8 mouse cellular contexts compared by ENCODE assay signal in the genomic region with DNA sequence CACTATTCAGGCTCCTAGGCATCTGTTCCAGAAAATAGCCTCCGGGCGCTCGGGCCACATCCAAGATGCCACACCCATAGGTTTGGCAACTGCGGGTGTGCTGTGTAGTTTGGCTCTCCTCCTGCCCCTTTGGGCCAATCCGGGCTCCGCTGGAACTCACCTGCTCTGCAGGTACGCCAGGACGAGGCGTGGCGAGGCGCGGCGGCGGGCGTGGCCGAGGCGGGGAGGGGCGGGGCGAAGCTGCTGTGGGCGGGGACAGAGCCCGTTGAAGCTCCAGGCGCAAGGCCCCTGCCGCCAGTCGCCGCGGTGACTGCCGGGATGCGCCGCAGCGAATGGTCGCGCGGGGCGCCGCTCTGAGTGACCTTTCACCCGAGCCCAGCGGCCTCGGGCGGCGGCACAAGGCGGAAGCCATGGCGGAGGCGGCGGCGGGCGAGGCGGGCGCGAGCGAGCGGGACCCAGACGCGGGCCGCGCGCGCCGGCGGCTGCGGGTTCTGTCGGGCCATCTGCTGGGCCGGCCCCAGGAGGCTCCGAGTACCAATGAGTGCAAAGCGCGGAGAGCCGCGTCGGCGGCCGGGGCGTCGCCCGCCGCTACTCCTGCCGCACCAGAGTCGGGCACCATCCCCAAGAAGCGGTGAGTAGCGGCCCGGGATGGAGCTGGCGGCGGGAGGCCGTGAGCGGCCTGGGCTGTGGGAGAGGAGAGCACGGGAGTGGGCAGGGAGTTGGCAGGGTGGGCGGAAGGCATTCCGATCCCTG. TPM values are rescaled to one million over a fixed set of nuclear protein-coding genes. Genes with fewer than 3 reads are reported as not detected.
DNase-seq lines count a peak whose midpoint lies in the region; ATAC-seq lines count a peak whose summit lies in the region.

A gene (plus strand): TSS at position 297 of the 753 bp plus-strand sequence.

- H3K4me2 ChIP-seq in heart, embryonic 16.5 days (ENCODE audit: low read depth, low read length), result peak within 1 kb of the TSS; percentile 93
- peak within 1 kb of the TSS; percentile 87 for H3K4me2 ChIP-seq in liver, embryonic 15.5 days
- H3K4me2 ChIP-seq in neural tube, embryonic 12.5 days (replicated peaks), result peak within 1 kb of the TSS; percentile 69

- H3K9me3 ChIP-seq in forebrain, embryonic 10.5 days, result no peaks in the 10 kb centered on the region
- no peaks in the 10 kb centered on the region for H3K9me3 ChIP-seq in heart, embryonic 16.5 days (replicated peaks; ENCODE audit: control insufficient read depth, low read length)
- H3K9me3 ChIP-seq in liver, embryonic 15.5 days (replicated peaks), result no peaks in the 10 kb centered on the region
- H3K9me3 ChIP-seq in neural tube, embryonic 12.5 days, result no peaks in the 10 kb centered on the region

- H3K4me1 ChIP-seq in forebrain, embryonic 10.5 days, result peaks cover 29% of the 10 kb centered on the region
- H3K4me1 ChIP-seq in heart, embryonic 16.5 days (ENCODE audit: control insufficient read depth, insufficient read depth, low read length), result peaks cover 17% of the 10 kb centered on the region
- peaks cover 32% of the 10 kb centered on the region for H3K4me1 ChIP-seq in liver, embryonic 15.5 days (replicated peaks)
- peaks cover 15% of the 10 kb centered on the region for H3K4me1 ChIP-seq in neural tube, embryonic 12.5 days

- H3K9ac ChIP-seq in heart, embryonic 16.5 days (ENCODE audit: low read length), result peak within 1 kb of the TSS; percentile 95
- peak within 1 kb of the TSS; percentile 71 for H3K9ac ChIP-seq in liver, embryonic 15.5 days
- peak within 1 kb of the TSS; percentile 85 for H3K9ac ChIP-seq in neural tube, embryonic 12.5 days

- H3K27me3 ChIP-seq in forebrain, embryonic 10.5 days (ENCODE audit: poor library complexity, severe bottlenecking), result no peaks in the 10 kb centered on the region
- H3K27me3 ChIP-seq in heart, embryonic 16.5 days (ENCODE audit: control insufficient read depth, insufficient read depth, low read length), result no peaks in the 10 kb centered on the region
- no peaks in the 10 kb centered on the region for H3K27me3 ChIP-seq in liver, embryonic 15.5 days
- no peaks in the 10 kb centered on the region for H3K27me3 ChIP-seq in neural tube, embryonic 12.5 days (replicated peaks)

- H3K4me3 ChIP-seq in forebrain, embryonic 10.5 days, result peak within 1 kb of the TSS; percentile 66
- peak within 1 kb of the TSS; percentile 95 for H3K4me3 ChIP-seq in heart, embryonic 16.5 days (ENCODE audit: low read length)
- peak within 1 kb of the TSS; percentile 69 for H3K4me3 ChIP-seq in liver, embryonic 15.5 days (replicated peaks)
- H3K4me3 ChIP-seq in neural tube, embryonic 12.5 days, result peak within 1 kb of the TSS; percentile 75

- ATAC-seq in CD4-positive, CD25-positive, alpha-beta regulatory T cell, adult 4 months, result peak; percentile 85
- peak; percentile 93 for ATAC-seq in heart, embryonic 16.5 days (replicated peaks; ENCODE audit: extremely low read depth, insufficient read depth, low FRiP score)
- ATAC-seq in liver, embryonic 15.5 days (ENCODE audit: insufficient read depth), result peak; percentile 93
- peak; percentile 94 for ATAC-seq in neural tube, embryonic 12.5 days (ENCODE audit: low FRiP score, low read depth)

- peak; percentile 81 for DNase-seq in c-Kit-negative CD71-positive TER-119-positive erythroid progenitor cells, embryonic 14.5 days (ENCODE audit: low read depth, low spot score)
- peak; percentile 89 for DNase-seq in forebrain, embryonic 10.5 days (ENCODE audit: extremely low spot score, low spot score)
- peak; percentile 86 to 93 for DNase-seq in kidney, postnatal 36 days
- peak; percentile 65 for DNase-seq in telencephalon, adult 2 months (ENCODE audit: low read depth, low spot score)

- peak within 1 kb of the TSS; percentile 94 for H3K27ac ChIP-seq in forebrain, embryonic 10.5 days
- H3K27ac ChIP-seq in heart, embryonic 16.5 days (ENCODE audit: low read length), result peak within 1 kb of the TSS; percentile 84
- peak within 1 kb of the TSS; percentile 75 for H3K27ac ChIP-seq in liver, embryonic 15.5 days (replicated peaks)
- H3K27ac ChIP-seq in neural tube, embryonic 12.5 days, result peak within 1 kb of the TSS; percentile 70

- under 1% methylated on average over 77 of the region's 86 CpGs for WGBS in forebrain, embryonic 10.5 days
- WGBS in heart, embryonic 16.5 days, result under 1% methylated on average over 74 of the region's 86 CpGs
- WGBS in liver, embryonic 15.5 days (ENCODE audit: insufficient replicate concordance), result under 1% methylated on average over 68 of the region's 86 CpGs
- WGBS in neural tube, embryonic 12.5 days, result under 1% methylated on average over 85 of the region's 86 CpGs

- peaks cover 4% of the 10 kb centered on the region; the same call in 1 of the 2 replicates for H3K36me3 ChIP-seq in forebrain, embryonic 10.5 days (replicated peaks)
- H3K36me3 ChIP-seq in heart, embryonic 16.5 days (ENCODE audit: control insufficient read depth, insufficient read depth), result no peaks in the 10 kb centered on the region
- no peaks in the 10 kb centered on the region for H3K36me3 ChIP-seq in liver, embryonic 15.5 days (replicated peaks)
- H3K36me3 ChIP-seq in neural tube, embryonic 12.5 days, result no peaks in the 10 kb centered on the region

RNA-seq across cellular contexts. Expression of the gene that starts here (rescaled TPM):
- polyA plus RNA-seq in CD4-positive, CD25-positive, alpha-beta regulatory T cell, adult 4 months (2017; shearing (Covaris generic)), result 10 to 100 TPM; 19.7 to 23.0 TPM
- 41.4 and 43.4 TPM in 2 replicates for polyA plus RNA-seq in forebrain, embryonic 10.5 days (2016; fragmentation: Nextera tagmentation; extraction: Ambion mirVana)
- polyA plus RNA-seq in heart, embryonic 16.5 days (2015; fragmentation: Nextera tagmentation; extraction: Ambion mirVana), result 24.1 and 24.7 TPM in 2 replicates
- polyA plus RNA-seq in liver, embryonic 15.5 days (2015; fragmentation: Nextera tagmentation; extraction: Ambion mirVana), result 14.3 and 14.8 TPM in 2 replicates
- 52.1 and 56.2 TPM in 2 replicates for polyA plus RNA-seq in neural tube, embryonic 12.5 days (2016; fragmentation: Nextera tagmentation; extraction: Ambion mirVana)

Comparison
In these comparisons a context has a peak if more than half of its experiments do, and no peak if none do; other contexts are left out.
1. Peak in every context shown above with its lines: DNase-seq, ATAC-seq, H3K4me3 ChIP-seq and H3K27ac ChIP-seq.